Mouse (Mus musculus) brain, embryonic 14.5 days (tissue): ENCODE measurements around the gene Bcat2.

ENCODE experiments used
- CTCF ChIP-seq: fragments of 200-500 bp; IDR thresholded peaks from 2 replicates; pipeline ENCODE4 v1.5.1; 2012; ENCODE audit warnings: inconsistent platforms, mild to moderate bottlenecking, moderate library complexity, borderline replicate concordance; ENCODE audit not compliant: insufficient read depth, insufficient read length; ENCODE audit errors: extremely low read depth
- POLR2A ChIP-seq: fragments of 200-500 bp; IDR thresholded peaks from 2 replicates; pipeline ENCODE4 v1.6.1; 2012; ENCODE audit warnings: mild to moderate bottlenecking, inconsistent platforms, borderline replicate concordance; ENCODE audit not compliant: poor library complexity, insufficient read depth, insufficient read length, severe bottlenecking; ENCODE audit errors: extremely low read depth

- peak; percentile 79 for TF ChIP-seq POLR2A
- peak; percentile 91 for TF ChIP-seq CTCF
Observed at GRCm38 (mm10) chr7:45628364-45629294, 58.7 kb downstream of the Bcat2 start.
